Mouse (Mus musculus) ES-E14 (cell line): Measurements from ENCODE around the gene Srek1ip1.

Source experiments
- CHD2 ChIP-seq: IDR thresholded peaks from 2 replicates; pipeline ENCODE4 v1.6.1; 2014; ENCODE audit warnings: mild to moderate bottlenecking, low read depth, low read length, inconsistent platforms
- ZC3H11A ChIP-seq: IDR thresholded peaks from 2 replicates; pipeline ENCODE4 v1.6.1; 2012; ENCODE audit warnings: low read depth, mild to moderate bottlenecking, inconsistent platforms, low read length, borderline replicate concordance

DNA sequence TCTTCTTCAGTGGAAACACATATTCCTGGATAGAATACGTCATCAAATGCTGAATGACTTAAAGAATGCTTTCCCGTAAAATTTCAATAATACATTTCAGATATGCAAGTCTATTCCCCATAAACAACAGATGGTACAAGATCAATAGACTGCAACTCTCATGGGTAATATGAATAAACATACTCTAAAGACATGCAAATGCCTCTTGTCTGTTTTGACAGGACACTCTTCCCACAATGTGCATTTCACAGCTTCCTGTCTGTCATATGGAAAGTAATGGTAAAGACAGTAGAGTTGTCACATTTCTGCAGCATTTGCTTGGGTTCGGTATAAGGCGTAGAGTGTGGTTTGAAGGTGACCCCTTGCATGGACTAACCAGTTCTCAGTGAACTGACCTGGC, 5.0 kb upstream of the Srek1ip1 start:
- TF ChIP-seq ZC3H11A (no peak), CHD2 (no peak)
